18 mouse cellular contexts compared by ENCODE assay signal in genomic region chr17:4521031-4521430, GRCm38 (mm10).
DNase-seq lines count a peak whose midpoint lies in the region; ATAC-seq lines count a peak whose summit lies in the region.
"Had no signal": no experiment of that assay in that cellular context is flagged by ENCODE, and none has a peak within 500 bp of the region (broad histone marks: within the 10 kb centered on the region; RNA-seq: fewer than 3 reads in every experiment).

No protein-coding gene starts in this region.

- peak; percentile 7 for DNase-seq in heart, adult 11 months
- no peak for DNase-seq in heart, adult 9 months (ENCODE audit: low spot score in 2 of 2)
- peak; percentile 14 for DNase-seq in kidney, postnatal 14 days
- no peak for DNase-seq in kidney, postnatal 4 days
- DNase-seq: adrenal gland, adult 2 months; adrenal gland, postnatal 10 days; adrenal gland, postnatal 25 days; B cell, adult 2 months; cerebellum, adult 11 months; cerebellum, adult 18-20 months; cerebellum, adult 8-10 months; cerebellum, adult 9-11 months; cerebellum, postnatal 14 days; cerebellum, postnatal 36 days; embryo, embryonic 11 days had no signal

- ATAC-seq in CD4-positive, CD25-positive, alpha-beta regulatory T cell, adult 4 months = no peak
- ATAC-seq: forebrain, embryonic 14.5 days; forebrain, embryonic 16.5 days had no signal

Comparison
In these comparisons a context has a peak if more than half of its experiments do, and no peak if none do; other contexts are left out.
1. DNase-seq: peak in heart, adult 11 months (single experiment) and kidney, postnatal 14 days (single experiment); none in heart, adult 9 months (0 of 2) and kidney, postnatal 4 days (0 of 2).